Mouse (Mus musculus): ENCODE measurements at regions not wholly inside any gene's neighbourhood (a gene's known extent, or its start where the extent isn't known, plus 50 kb on each side); places are given as distances from the start of the nearest gene placed in this dataset.

DNA sequence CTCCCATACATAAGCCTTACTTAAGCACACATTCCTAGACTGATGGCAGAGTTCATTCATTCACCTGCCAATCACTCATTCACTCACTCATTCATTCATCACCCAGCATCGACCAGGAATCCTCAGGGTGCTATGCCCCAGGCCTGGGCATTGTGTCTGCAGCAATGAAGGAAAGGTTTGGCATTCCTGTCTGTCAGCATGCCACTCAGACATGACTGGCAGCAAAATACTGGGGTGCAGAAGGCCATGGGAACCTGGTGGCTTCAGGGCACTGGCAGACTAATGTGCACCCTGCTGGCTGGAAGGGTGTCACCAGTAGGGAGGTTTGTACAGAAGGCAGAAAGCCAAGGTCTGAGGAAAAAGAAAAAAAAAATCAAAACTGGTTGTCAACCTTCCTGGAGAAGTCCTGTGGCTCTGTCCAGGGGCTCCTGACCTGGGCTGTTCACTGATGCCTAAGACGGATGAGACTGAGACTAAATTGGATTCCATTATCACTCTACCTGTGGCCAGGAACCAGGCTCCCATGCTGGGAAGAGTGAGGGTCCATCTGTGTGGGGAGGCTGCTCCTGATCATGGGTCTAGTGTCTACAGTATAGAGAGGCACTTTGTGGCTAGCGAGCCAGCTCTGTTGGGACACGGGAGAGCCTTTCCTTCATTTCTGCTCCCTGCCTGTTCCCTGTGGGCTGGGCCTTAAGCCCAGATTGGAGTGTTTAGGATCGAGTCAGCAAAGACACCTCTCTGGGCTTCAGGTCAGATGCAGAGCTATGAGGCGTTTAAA, 104.1 kb downstream of the Cstad start:
- DNase-seq (ENCODE audit: low read depth, low spot score), result no peak

DNA sequence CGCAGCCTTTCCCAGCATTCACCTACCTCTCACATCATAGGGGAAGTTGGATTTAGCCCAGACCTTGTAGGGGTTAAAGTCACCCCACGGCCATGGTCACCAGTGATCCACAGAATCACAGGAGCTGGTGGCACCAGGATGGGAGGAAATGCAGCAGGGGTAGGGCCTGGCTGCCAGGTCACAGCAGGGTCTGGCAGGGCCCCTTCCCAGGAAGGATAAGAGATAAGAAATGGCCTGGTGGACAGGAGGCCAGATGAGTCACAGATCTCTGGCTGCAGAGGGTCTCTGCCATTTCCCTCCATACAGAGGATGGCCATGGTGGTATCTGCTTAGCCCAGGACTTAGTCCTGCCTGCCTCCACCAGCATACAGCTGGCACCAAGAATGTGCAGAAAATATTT, 103.0 kb downstream of the Cstad start:
- no peak for DNase-seq (ENCODE audit: low read depth, low spot score)

DNA sequence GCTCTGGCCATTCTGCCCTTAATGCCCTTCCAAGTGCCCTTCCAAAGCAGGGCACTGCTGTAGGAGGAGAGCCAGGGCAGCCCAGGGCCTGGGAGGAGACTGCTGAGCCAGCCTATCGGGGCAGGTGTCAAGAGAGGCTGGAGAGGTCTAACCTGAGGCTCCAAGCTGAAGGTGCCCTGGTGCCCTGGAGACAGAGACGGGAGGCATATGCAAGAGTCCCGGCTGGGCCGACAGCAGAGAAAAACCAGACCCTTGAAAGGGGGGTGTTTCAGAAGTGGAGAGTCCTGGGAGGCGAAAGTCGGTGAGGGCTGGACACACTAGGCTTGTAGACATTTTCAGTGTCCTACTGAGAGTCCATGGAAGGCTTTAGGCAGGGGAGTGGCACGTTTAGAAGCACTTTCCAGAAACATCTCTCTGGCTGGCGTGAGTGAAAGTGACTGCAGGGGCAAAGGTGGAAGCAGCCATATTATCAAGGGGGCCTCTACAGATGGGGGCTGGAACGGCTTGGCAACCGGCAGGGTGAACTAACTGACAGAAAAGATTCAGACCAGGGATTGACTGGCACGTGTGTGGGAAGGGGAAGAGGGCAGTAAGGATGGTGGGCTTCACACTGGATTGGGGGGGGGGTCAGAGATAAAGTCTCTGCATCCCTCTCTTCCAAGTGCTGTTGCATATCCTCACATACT, 101.1 kb downstream of the Cstad start:
- DNase-seq (ENCODE audit: low read depth, low spot score), result no peak

DNA sequence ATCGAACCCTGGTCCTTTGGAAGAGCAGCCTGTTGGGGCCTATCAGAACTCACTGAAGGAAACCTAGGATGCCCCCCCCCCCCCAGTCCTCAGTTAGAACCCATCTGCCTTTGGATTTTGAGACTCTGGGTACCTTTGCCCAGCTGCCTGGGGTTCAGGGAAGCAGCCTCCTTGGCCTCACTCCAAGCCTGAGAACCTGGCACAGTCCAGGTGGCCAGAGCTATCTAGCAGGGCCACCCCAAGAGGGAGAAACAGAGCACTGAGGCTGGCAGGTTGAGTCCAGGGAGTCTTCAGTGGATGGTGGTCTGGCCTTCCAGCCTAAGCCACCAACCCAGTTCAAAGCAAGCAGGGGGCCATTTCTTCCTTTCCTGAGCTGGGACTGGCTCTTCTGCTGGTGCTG, 100.2 kb downstream of the Cstad start:
- DNase-seq (ENCODE audit: low read depth, low spot score), result no peak

DNA sequence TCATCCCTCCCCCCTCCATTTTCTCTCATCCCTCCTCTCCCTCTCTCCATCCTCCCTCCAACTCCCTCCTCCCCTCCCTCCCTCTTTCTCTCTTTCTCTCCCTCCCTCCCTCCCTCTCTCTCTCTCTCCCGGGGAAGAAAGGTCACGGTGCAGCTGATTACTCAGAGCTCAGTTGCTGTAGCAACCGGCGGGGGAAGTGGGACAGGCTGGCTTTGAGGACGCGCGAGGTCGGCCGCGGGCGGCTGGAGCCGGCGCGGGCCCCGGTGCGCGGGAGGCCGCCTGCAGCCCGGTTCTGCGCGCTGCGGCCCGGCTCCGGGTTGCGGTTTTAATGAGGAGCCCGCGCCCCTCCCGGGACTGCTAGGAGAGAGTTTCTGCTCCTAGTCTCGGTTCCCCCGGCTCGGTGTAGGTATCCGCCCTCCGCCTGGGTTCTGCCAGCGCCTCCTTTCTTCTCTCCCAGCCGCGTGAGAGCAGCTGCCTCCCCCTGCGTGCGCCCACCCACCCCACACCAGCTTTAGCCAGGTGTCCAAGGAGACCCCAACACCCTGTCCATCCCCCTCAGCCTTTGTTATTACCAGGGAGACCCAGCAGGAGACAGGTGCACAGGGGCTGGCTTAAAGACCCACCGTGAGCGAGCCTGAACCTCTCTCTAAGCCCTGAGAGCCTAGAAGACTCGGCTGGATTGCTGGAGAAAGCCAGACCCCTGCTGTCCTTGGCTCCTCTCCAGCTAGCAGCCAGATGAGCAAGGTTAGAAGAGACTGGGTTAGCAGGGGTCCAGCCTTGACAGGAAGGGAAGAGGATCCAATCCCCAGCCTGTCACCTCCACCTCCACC, 98.6 kb downstream of the Cstad start:
- DNase-seq (ENCODE audit: low read depth, low spot score), result peak; percentile 88

DNA sequence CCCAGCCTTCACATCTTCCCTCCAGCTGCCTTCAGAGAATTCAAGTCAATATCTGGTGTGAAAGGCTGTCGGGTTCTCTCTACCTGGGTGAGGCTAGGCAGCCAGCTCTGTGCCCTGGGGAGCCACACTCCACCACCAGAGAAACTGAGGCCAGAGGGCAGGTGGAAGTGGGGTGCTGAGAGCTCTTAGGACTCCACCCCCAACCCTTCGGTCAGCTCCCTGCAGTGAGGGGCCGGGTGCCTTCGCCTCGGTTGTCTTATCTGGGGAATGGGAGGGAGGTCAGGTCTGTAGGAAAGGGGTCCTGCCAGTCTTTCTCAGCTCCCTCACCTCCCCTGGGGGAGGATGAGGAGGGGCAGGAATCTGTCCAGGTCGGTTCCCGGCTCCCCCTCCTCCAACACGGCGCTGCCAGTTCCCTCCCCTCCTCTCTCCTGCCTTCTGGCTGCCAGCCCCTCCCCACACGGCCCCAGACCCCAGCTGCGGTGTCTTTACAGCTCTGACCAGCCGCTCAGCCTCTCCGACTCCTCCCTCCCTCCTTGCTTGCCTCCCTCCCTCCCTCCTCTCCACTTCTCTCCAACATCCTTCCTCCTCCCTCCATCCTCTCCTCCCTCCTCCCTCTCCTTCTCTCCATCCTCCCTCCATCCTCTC, 97.8 kb downstream of the Cstad start:
- no peak for DNase-seq (ENCODE audit: low read depth, low spot score)

DNA sequence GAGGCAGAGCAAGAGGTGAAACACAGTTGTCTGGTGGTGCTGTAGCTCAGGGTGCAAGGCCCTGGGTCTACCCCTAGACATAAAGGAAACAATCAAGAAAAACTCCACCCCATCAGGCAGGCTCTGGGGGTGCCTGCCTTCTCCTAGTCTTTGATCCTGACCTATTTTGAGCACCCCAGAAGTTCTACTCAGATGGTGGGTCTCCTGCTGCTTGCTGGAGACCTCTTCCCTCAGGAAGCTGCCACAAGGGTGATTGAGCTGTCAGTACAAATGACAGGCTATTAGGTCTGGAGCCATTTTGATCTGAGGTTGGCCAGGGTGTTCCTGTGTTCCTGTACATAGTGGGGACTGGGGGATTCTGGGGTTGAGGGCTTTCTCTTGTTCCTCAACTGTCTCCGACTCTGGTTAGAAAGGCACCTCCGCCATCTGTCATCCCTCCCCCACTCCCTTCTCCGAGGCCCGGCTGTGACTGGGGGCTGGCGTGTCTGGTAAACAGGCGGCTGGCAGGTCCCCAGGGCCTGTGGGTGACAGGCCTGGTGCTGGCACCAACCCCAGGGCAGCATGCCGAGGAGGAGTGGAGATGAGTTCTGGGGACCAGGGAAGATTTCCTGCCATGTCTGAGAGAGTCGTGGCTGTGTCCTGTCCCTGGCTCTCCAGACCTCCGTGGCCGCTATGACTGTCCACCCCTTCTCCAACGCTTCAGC, 97.2 kb downstream of the Cstad start:
- DNase-seq (ENCODE audit: low read depth, low spot score), result no peak

DNA sequence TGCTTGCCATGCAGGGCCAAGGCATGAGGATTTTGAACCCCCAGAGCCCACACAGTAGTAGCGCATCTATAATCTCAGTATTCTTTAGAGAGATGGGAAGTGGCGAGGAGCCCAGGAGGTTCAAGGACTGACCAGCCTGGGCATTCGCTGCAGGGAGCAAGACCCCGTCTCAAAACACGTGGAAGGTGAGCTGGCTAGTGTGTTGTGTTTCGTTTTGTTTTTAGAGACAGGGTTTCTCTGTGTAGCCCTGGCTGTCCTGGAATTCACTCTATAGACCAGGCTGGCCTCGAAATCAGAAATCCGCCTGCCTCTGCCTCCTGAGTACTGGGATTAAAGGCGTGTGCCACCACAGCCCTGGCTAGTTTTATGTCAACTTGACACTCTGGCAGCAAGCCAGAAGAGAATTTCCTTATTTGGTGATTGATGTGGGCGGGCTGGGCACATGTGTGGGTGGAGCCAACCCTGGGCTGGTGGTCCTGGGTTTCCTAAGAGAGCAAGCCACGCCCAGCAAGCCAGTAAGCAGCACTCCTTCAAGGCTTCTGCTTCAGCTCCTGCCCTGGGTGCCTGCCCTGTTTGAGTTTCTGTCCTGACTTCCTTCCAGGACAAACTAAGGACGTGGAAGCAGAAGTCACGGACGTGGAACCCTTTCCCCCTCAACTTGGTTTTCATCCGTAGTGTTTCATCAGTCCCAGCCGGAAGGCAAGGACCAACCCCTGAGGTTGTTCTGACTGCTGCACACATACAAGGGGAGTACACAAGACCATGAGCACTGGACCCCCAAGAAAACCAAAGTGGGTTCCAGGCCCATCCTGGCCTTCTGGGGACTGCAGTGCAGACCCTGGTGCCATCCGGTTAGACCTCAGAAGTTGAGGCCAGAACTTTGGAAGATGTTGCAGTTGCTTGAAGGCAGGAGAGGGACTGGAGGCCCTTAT, 96.4 kb downstream of the Cstad start:
- no peak for DNase-seq (ENCODE audit: low read depth, low spot score)

DNA sequence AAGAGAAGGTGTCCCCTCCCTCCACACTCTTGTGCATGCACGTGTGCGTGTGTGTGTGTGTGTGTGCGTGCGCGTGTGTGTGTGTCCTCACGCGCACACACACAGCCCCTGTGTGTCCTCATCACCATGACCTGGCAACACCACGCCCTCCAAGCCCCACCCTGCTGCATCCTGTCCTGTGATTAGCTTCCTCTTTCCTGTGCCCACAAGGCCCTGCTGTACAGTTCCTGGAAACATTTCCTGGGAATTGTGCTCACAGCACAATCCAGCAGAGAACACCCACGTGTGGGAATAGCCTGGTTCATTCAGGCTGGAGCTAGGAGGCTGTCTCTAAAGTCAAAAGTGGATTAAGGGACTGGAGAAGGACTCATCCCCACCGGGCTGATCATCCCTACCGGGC, 95.5 kb downstream of the Cstad start:
- DNase-seq (ENCODE audit: low read depth, low spot score), result peak; percentile 75

DNA sequence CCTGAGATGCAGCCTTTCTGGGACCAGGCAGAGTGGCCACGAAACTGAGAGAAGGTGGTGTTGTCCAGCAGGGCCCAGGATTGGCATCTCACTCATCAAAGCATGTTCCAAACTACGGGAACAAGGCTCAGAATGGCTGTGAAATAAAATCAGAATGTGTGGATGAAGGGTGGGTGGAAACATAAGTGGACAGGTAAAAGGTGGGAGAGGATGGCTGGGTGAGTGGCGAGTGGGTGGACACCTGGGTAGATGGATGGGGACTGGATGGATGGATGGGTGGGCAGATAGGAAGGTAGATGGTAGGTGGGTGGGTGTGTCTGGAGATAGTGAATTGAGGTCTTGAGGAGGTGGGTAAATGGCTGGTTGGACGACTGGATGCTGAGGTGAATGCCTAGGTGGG, 93.6 kb downstream of the Cstad start:
- no peak for DNase-seq (ENCODE audit: low read depth, low spot score)

DNA sequence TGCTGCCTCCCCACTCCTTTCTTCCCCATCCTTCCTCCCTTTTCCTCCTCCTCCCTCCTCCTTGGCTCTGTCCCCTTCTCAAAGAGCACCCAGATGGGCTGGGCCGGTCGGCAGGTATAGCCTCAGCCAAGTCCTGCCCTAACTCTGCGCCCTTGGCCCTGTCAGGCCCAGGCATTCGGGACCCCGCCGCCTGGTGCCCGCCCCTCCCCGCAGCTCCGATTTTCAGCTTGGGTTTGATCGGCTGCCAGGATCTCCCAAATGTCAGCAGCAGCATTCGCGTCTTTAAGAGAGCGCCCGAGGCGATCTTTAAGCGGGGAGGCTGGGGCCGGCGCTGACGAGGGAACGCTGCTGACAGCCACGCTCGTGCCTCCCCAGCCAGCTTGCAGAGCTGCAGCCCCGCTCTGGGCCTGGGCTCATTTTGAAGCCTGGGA, 92.3 kb downstream of the Cstad start:
- DNase-seq (ENCODE audit: low read depth, low spot score), result no peak

DNA sequence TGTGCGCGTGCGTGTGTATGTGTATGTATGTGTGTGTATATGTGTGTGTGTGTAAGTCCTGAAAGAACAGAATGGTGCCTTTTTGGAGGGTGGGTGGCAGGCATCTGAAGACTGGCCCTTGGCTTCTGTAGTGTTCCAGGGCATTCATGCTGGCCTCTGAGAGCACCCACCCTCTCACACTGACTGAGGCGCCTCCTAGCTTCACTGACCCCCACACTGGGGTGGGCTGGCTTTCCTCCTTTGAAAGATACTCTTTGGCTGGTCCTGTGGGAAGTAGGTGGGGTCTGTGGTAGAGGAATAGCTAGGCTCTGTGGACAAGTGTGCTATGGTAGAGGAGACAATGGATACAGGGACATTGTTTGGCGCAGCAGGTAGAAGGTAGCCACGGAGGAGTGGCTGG, 91.5 kb downstream of the Cstad start:
- DNase-seq (ENCODE audit: low read depth, low spot score), result no peak

DNA sequence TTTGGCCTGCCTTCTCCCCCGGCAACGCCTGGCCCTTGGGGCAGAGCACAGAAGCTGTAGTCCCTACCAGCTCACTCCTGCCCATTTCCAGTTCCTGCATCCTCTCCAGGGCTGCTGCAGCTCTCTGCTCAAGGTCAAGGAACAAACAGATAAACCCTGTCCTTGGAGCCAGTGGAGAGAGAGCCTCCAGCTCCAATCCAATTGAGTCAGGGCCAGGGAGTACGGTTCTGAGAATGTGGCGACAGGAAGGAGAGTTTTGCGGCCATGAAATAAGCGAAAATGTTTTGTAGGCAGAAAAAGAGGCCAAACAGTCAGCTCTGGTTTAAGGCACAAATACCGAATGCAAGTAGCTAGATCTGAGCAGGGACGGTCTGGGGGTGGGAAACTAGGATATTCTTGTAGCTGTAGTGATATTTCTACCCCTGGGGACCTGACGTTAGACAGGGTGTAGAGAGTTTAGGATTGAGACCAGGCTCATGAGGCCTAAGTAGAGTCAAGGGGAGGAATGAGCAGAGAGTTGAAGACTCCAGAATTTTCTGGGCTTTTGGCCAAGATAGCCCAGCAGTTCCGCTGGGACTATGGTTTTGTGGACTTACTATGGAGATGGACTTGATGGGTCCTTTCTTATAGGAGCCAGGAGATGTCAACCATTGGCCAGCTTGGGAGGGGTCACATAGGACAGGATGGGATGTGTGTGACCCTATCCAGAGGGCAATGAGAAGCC, 90.5 kb downstream of the Cstad start:
- DNase-seq (ENCODE audit: low read depth, low spot score), result peak; percentile 71

DNA sequence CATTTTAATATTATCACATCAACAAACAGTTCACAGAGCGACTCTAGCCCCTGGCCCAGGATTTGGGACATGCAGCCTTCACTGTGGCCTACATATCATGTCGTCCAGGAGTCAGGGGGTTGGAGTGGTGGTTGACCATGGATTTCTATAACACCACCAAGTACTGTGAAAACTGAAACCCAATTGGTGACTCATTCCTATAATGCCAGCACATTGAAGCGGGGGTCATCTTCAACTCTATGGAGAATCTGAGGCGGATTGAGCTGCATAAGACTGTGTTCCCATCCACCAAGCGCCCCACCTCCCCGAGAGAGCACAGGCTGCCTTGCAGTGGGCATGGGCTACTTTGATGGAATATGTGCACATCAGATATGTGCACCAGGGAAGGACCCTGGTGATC, 89.6 kb downstream of the Cstad start:
- no peak for DNase-seq (ENCODE audit: low read depth, low spot score)

DNA sequence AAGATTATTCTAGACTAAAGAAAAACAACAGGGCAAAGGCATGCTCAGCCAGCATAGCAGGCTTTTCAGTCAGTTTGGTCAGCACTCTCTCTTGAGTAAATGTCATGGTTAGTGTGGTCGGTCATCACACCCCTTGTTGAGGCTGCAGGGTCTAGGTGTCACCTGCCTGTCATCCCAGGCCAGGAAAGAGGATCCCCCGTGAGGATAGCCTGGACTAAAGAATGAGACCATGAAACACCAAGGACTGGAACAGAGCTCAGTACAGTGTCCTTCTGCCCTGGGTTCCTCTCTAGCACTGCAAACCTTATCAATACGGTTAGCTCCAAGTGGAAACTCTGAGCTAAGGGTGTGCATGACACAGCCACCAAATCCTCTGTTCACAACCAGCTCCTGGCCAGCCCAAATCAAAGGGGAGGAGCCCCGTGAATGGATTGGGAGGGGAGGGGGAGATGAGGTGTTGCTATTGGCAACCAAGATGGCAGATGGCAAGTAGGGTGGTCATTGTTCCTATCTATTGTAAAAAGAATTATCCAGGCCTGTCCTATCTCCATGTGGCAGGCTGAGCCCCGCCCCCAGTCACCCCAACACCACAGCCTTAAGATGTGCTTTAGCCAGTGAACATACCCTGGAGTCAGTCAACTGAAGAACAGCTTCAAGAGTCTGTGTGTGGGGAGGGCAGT, 87.4 kb downstream of the Cstad start:
- no peak for DNase-seq (ENCODE audit: low read depth, low spot score)

DNA sequence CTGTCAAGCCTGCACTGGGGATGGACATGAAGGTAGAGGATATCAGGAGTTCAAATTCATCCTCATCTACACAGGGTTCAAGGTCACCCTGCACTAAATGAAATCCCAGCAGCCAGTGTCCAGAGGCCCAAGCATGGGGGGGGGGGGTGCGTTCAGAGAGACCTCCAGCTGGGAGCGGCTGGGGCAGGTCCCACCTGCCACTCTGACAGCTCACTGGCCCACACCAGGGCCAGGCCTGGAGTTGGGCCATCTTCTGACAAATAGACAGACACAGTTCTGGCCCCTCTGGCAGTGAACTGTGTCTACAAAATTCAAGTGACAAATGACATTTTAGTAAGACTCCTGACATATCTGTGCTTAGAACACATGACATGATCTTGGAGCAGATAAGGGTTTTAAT, 86.8 kb downstream of the Cstad start:
- no peak for DNase-seq (ENCODE audit: low read depth, low spot score)

DNA sequence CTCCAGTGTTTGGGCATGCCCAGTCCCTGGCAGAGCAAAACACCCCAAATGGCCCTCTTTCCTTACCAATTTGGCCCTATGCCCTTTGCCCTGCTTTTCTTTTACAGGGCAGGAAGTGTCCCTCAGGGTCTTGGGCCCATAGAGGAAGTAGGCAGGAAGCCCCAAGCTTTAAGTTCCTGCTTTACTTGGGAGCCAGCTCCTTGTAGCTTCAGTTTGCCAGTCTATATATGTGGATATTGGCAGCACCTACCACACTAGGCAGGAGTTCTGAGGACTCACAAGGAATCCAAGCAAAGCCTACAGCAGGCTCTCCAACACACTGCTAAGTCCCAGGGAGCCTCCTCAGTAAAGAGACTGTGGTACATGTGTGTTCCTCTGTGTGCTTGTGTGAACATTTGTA, 84.2 kb downstream of the Cstad start:
- DNase-seq (ENCODE audit: low read depth, low spot score), result no peak

DNA sequence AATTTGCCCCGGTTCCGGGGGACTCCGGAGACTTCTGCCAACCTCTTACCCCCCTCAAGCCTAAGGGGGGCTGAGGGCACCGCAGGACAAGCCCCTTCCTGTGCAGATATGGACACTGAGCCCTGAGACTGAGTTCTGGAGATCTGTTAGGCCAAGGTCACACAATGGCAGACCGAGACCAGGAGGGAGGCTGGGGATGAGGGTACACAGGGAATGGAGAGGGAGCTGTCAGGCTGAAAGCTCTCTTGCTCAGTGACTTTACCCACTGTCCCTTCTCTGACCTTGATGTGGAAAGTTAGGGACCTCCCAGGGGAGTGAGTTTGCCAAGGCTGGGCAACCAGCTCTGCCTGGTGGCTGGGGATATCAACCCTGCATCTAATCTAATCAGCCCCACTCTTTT, 82.7 kb downstream of the Cstad start:
- no peak for DNase-seq (ENCODE audit: low read depth, low spot score)

DNA sequence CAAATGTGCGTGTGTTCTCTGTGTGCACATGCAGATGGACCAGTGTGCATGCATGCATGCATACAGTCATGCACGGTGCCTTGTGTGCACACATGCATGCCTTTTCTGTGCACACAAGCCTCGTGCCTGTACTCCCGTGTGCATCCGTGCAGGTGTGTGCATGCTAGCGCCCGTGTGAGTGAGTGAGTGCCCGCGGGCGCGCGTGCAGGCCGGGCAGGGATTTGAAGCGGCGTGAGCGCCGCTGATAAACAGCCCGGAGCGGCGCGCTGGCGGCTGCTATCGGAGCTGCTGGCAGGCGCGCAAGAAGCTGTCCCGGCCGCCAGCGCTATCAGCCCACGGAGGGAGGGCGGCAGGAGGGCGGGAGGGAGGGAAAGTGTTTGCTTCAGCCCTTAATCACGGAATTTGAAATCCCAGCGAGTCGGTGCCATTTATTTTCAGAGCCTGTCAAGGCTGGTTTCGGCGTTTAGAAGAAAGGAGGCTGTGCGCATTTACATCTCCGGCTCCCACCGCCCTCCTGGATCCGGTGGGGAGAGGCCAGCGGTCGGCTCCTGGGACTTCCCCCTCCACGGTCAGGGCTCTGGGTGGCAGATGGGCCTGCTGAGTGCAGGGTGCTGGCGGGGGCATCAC, 82.1 kb downstream of the Cstad start:
- peak; percentile 30 for DNase-seq (ENCODE audit: low read depth, low spot score)
